Mouse (Mus musculus) testis, postnatal 10 days (tissue): ENCODE results near the gene Ldlr.
"Not testable (repeated sequence)": the region's sequence is repeated elsewhere in the genome, so short reads cannot be mapped to it uniquely, and the experiment has no call there.

ENCODE experiments used
- DNase-seq: peaks from one replicate; pipeline ENCODE4 v3.0.0; 2021; ENCODE audit warnings: low spot score

Ldlr gene

GRCm38 (mm10) chr9:21792644-21793043 is 69.4 kb downstream of the Ldlr start:
- DNase-seq = peak; percentile 68

GRCm38 (mm10) chr9:21793507-21793906 is 70.2 kb downstream of the Ldlr start:
- not testable (repeated sequence) for DNase-seq

- DNase-seq = peak; percentile 43
These were observed 71.1 kb downstream of the Ldlr start for GRCm38 (mm10) chr9:21794344-21794834.

DNA sequence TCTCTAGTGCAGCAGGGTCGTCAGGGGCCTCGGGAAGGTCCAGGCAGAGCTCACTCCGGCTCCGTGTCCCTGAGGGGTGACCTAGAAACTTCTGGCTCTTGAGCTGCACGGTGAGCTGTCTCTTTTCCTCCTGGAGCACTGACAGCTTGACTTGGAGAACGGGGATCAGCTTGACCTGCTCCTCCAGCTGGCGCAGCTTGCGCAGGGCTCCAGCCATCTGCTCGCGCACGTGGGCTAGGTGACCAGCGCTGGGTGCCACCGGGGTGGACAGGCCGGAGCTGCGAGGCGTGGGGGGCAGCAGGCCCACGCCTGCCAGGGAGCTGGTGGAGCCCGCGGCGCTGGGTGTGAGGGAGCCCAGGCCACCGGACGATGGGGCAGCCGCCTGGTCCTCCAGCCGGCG is 71.6 kb downstream of the Ldlr start:
- no peak for DNase-seq

GRCm38 (mm10) chr9:21795579-21795978 is 72.3 kb downstream of the Ldlr start:
- DNase-seq = peak; percentile 49

GRCm38 (mm10) chr9:21796259-21796658 is 73.0 kb downstream of the Ldlr start:
- DNase-seq = peak; percentile 43

- DNase-seq = peak; percentile 43
These were observed 73.6 kb downstream of the Ldlr start for GRCm38 (mm10) chr9:21796919-21797318.

DNA sequence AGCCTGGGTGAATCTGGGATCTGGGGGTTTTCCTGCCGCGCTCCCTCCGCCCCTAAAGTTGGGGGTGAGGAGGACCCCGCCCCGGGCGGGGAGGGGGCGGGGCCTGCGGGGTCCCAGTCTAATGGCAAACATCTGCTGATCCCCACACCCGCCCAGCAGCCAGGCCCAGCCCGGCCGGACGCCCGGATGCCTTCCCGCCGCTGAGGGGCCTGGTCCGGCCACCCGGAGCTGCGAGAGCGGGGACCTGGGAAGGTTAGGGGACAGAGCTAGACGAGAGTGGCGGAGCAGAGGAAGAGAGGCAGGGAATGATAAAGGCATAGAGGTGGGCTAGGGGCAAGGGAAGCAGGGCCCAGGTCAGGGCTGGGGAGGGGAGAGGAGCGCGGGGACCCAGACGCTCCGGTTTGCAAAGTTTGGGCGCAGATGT is 74.7 kb downstream of the Ldlr start:
- DNase-seq = peak; percentile 84

DNA sequence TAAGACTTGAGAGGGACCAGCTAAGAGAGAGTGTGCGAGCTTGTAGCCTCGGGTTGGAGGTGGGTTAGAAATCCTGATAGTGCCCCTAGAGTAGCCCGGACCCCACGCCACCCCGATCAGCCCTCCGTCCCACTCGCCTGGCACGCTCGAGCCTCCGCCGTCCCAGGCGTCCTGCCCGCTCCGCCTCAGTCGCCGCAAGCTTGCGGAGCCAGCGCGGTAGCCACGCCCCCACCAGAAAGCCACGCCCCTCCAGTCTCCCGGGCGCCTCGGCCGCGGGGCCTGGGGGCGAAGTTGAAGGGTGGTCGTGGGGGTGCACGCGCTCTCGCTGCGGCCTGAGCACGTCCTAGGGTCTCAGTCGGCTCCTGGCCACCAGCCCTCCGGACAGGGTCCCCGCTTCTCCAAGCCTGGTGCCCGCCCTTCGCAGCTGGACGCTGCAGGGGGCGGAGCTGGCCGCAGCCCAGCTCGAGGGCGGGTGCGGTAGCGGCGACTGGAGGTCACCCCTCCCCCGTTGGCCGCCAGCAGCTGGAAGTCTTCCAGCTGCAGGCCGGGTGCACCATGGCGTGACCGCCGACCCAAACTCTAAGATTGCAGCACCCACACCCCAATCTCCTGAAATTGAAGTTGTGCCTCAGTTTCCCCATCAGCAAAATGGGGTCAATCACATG is 75.2 kb downstream of the Ldlr start, which contains the start of gene Kank2:
Gene Kank2 (minus strand): TSS at position 400 of the 665 bp plus-strand sequence.
- peak; percentile 98 for DNase-seq

DNA sequence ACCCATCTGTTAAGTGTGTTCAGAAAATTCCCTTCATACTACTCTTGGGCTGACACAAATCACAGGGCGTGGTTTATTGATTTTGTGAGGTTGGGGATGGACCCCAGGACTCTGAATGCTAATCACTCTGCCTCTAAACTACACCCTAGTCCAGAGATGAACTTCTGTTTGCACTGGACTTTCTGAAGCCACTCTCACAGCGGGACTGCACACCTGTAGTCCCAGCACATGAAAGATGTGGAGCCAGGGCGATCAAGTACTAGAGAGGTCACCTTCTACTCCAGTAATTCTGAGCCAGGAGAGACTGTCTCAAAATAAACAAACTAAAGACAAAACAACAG is 75.7 kb downstream of the Ldlr start:
- DNase-seq = no peak
